Mouse (Mus musculus): ENCODE results near the gene Hoxb7. TPM values are rescaled to one million over a fixed set of nuclear protein-coding genes. Genes with fewer than 3 reads are reported as not detected.

The Hoxb7 gene
- total RNA-seq, 2 experiments from 2014 or later: not detected

DNA sequence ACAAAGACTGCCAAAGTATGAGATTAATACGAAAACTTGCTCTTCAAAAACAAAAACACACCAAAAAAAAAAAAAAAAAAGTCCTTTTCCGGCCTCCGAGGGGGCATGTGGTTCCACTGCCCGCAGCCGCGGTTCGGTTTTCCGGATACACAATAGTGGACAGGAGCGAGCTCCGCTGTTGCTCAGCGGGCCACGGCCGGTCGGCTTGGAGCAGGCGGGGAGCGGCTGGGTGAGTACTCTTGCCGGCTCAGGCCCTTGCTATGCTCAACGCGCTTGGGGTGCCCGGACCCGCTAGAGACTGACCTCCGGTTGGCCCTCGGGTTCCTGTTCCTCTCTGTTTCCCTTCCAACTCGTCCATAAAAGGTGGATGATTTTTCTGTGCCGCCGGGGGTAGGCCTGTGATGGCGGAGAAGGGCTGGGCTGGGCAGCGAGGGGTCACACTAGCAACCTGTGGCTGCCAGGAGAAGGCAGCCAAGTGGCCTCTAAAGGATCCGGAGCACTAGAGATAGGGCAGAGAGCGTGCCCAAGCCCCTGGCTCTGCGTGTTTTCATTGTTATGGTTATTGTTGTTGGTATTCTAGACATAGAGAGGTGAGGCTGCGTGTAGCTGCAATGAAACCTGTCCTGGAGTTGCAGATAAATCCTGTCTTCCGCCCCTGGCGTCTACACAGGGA lies 28.4 kb downstream of the Hoxb7 start:
- DNase-seq (ENCODE audit: low spot score in 2 of 2): no peak

DNA sequence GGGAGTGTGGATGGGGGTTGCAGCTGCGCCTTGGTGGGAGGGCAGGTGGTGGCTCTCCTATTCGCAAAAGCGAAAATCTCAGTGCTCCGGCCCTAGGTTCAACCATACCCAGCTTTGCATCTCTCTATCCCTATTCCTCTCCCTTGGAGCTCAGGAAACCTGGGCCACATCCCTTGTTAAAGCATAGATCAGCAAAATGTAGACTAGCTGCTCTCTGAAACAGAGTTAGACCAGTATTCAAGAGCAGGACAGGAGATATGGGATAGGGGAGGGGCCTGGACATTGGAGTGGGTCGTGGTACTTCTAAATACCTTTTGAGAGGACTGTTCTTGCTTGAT lies 28.9 kb downstream of the Hoxb7 start:
- no peak for DNase-seq (ENCODE audit: low spot score in 2 of 2)

DNA sequence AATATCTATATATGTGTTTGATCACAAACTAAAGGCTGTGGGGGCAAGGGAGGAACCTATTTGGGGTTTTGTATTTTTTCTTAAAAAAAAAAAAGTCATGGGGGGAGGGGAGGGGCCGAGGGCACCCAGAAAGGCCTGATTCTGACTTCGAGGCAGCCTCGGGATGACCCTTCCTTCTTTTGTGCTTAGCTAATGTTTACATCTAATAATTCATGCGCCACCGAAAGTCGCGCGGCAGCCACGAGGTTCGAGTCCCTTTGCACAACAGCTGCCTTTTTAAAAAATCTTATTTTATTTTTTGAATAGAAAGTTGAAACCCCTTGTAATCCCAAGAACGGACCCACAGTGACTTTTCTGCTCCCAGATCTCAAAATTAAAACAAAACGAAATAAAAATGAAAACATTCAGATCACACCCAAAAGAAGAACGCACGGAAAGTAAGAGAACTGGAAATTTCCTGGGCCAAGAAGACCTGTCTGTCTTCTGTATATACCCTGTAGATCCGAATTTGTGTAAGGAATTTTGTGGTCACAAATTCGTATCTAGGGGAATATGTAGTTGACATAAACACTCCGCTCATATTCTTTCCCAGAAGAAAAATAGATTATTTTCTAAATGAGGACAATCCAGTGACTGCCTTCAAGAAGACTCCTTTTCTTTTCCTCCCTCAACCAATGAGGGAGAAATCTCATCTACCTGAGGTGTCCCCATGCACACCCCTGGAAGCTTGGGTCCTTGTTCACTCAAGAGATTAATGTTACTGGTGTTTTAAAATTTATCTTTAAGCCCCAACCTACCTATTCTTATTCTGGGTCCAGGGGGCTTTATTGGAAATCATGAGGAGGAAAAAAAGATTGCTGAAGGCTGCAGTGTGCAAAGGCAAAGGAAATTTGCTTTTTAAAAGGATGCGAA lies 30.5 kb downstream of the Hoxb7 start:
- DNase-seq (ENCODE audit: low spot score in 2 of 2): no peak

DNA sequence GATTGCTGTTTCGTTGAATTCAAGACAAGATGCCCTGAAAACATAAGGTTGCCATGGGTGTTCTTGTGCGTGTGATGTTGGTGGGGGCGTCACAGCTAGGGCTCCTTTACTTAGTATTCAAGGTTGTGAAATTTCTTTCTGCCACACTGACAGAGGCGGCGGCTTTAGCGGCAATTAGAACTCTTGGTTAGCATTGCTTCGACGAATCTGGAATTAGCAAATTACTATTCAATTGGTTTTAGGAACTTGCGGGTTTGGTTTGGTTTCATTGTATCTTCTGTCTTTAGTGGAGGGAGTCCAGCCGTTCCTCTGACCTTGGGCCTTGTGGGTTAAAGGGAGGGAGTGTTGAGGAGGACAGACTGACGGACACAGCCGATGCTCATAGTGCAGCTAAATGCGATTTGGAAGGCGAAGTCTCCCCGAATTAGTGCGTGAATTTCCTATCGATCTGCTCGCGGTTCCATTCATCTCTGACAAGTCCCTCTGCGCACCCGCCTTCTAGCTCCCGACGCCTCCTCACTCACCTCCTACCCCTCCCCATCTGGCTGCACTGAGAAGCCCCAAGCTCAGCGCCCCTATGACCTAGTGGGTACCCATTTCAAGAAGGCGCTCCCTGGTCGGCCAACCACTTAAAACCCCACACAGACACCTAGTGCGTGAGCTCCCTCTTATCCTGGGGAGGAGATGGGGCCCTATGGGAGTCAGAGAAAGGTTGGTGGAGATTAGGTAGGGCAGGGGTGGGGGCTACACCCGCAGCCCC lies 31.4 kb downstream of the Hoxb7 start, which contains the start of gene Hoxb4:
TSS of gene Hoxb4 (plus strand) at position 660 of the 760 bp plus-strand sequence.
- no peak for DNase-seq (ENCODE audit: low spot score in 2 of 2)

DNA sequence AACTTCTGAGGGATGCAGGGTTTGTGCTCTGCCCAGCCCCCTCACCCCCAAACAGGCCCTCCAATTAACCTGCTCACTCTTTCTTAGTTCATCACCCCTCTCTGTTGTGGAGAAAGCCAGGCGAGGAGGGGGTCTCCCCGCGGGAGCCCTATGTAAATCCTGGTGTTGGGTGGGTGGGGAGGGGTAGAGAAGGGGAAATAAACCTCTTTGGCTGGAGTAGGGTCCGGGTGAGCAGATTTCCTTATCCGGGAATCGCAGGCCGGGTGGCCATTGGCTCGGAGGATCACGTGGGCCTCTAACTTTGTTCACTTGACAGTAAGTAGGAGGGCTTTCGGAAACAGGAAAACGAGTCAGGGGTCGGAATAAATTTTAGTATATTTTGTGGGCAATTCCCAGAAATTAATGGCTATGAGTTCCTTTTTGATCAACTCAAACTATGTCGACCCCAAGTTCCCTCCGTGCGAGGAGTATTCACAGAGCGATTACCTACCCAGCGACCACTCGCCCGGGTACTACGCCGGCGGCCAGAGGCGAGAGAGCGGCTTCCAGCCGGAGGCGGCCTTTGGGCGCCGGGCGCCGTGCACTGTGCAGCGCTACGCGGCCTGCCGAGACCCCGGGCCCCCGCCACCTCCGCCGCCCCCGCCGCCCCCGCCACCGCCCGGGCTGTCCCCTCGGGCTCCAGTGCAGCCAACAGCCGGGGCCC lies 32.1 kb downstream of the Hoxb7 start:
- no peak for DNase-seq (ENCODE audit: low spot score in 2 of 2)

DNA sequence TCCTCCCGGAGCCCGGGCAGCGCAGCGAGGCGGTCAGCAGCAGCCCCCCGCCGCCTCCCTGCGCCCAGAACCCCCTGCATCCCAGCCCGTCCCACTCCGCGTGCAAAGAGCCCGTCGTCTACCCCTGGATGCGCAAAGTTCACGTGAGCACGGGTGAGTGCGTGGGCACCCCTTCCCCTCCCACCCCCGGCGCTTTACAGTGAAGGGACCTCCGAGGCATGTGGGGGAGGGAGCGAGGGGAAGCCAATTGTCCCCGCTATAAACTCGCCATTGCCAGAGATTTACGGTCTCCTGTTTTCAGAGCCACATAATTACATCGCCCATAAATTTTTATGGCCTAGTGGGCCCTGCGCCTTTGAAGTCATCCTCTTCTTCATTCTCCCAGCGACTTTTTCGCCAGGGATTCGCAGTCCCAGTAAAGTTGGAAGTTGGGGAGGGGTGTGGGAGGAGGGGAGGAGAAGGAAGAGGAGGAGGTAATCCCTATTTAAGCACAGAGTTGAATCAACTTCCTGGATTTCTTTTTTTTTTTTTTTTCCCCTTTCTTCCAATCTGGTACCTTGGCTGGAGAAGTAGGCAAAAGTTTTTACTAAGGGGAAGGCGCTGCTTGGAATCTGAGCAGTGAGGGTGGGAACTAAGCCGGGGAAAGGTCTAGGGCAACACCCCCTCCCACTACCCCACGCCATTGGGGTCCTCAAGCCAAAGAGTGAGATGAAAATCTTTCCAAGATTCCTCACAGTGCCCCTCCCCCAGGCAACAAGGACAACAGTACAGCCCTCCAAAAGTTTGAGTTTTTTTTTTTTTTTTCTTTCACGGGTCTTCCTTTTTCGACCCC lies 32.9 kb downstream of the Hoxb7 start:
- DNase-seq (ENCODE audit: low spot score in 2 of 2): no peak

DNA sequence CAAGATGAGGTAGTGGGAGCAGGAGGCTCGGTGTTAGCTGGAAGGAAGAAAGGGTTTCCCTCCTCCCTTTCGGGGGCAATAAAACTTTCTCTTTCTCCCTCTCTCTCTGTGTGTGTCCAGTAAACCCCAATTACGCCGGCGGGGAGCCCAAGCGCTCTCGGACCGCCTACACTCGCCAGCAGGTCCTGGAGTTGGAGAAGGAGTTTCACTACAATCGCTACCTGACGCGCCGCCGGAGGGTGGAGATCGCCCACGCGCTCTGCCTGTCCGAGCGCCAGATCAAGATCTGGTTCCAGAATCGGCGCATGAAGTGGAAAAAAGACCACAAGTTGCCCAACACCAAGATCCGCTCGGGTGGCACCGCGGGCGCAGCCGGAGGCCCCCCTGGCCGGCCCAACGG lies 33.5 kb downstream of the Hoxb7 start:
- DNase-seq (ENCODE audit: low spot score in 2 of 2): no peak

DNA sequence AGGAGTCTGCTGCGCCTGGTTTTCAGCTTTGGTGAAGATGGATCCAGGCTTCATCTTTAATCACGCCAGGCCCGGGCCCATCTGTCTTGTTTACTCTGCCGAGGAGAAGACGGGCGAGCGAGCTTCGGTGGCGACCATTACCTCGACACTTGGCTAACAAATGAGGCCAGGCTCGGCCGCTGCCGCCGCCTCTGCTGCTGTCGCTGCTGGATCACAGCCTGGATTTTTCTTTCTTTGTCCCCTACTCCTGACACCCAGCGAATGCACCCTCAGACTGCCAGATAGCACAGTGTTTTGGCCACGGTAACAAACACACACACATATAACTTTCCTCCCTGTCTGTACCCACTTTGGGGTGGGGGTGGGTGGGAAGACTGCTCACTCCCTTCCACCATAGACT lies 34.3 kb downstream of the Hoxb7 start:
- DNase-seq (ENCODE audit: low spot score in 2 of 2): no peak

DNA sequence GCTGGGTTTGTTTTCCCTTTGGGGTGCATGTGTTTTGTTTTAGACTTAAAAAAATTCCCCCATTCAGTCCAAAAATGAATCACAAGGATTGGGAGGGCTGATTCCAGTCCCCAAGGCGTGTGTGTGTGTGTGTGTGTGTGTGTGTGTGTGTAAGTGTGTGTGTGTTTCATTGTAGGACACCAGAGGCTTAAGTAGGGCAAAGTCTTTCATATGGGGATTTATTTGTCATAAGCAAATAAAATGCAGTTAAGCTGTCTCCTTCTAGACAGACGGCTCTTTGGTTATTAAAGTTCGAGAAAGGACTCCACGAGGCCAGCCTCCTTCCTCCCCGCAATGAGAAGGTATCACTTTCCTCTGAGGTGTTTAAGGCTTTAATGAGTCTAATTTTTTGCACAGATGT lies 35.4 kb downstream of the Hoxb7 start:
- DNase-seq (ENCODE audit: low spot score in 2 of 2): no peak

DNA sequence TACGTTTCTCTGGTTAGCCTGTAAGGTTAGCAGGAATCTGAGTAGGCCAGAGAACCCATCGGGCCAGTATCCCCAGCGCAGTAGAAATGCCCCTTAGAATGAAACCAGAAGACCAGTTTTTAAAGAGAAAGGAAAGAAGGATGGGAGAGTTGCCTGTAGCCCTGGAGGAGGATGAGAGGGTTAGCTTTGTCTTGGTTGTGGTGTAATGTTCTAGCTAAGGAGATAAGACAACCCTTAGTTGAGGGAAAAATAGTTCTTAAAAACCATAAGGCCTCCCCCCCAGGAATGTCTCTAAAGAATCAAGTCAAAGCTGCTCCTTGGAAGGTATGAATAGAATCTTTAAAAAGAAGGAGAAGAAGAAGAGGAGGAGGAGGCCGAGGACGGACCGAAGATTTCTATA lies 36.3 kb downstream of the Hoxb7 start:
- DNase-seq (ENCODE audit: low spot score in 2 of 2): no peak

DNA sequence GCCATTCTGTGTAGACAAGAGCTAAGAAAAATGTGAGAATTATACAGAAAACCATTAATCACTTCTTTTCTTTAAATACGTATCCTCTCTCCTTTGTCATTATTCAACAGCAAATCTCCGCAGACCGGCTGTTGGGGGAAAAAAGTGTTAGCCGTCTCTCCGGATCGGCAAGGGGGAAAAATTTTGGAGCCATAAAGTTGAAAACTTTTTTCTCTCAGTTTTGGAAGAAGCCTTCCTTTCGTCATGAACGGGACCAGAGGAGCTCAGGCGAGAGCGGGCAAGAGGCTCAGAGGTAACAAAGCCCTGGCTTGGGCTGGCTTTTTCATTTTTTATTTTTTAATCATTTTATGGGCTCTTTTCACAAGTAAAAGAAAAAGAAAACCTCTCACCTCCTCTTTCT lies 36.7 kb downstream of the Hoxb7 start, which contains the start of gene Hoxb3:
TSS of gene Hoxb3 (plus strand) at position 173 of the 400 bp plus-strand sequence.
- DNase-seq (ENCODE audit: low spot score in 2 of 2): no peak

DNA sequence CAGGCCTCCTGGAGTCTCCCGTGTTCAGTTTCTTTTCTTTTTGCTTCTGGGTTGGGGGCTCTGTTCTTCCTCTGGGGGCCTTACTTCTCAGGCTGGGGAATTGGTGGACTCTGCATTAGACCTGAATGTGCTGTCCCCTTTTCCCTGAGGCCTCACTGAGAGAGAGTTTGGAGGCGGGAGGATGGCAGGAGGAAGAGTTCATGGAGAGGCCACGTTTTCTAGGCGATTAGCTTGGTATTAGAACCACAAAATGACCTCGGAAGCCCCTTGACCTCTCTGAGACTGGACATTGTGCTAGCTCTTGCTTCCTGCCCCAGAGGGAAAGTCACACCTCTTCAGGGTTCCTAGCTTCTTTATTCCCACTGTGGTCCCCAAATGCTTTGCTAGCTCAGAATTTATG lies 37.7 kb downstream of the Hoxb7 start:
- DNase-seq (ENCODE audit: low spot score in 2 of 2): no peak

DNA sequence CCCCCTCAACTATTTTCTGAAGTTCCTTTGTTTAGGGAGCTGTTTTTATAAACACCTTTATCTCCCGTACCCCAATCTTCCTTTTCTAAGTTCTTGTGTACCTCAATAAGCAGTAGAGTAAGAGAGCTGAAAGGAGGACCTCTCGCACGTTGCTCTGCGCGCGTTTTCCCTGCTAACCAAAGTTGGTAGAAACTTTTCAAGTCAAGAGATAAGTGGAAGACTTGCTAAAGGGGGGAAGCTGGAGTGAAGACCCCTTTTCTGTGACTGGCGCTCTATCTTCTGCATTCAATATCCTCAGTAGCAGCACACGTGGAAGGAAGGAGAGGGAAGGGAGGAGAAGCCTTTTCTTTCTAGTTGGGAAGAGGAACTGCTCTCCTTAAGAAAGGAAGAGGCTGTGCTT lies 38.5 kb downstream of the Hoxb7 start:
- DNase-seq (ENCODE audit: low spot score in 2 of 2): no peak

DNA sequence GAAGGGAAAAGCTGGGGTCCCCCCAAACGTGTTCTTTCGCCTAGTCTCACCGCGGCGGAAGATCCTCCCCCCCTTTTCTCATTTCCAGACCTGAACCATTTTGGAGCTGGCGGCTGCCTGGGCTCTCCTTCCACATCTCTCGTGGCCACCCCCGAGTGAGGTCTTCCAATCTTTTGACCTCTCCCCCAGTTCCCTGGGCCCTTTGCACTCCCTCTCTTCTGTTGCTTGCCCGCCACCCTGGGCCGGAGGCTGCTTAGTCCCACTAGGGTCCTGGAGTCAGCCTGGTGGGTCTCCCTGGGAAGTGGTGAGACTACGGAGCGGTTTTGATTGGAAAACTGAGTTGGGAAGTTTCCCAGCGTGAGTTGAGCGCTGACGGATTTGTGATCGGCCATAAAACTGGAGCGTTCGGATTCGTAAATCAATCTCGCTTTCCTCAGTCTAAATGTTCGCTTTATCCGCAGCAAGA lies 39.4 kb downstream of the Hoxb7 start:
- no peak for DNase-seq (ENCODE audit: low spot score in 2 of 2)

DNA sequence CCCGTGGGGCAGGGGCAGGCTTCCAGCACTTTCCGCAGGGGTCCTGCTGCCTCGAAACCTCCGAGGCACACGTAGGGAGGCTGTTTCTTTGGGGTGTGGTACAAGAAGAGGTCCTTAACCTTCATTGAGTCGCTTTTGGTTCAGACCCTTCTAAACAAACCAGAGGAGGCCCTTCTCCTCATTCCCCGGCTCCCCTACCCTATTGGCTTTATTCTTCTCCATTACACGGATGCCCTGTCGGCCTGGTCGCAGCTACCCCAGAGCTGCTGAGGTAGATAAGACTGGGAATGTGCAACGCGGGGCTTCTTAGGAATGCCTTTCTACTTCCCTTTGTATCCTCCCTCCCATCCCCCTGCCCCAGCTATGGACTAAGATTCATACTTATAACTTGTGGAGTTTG lies 40.3 kb downstream of the Hoxb7 start:
- DNase-seq (ENCODE audit: low spot score in 2 of 2): no peak

DNA sequence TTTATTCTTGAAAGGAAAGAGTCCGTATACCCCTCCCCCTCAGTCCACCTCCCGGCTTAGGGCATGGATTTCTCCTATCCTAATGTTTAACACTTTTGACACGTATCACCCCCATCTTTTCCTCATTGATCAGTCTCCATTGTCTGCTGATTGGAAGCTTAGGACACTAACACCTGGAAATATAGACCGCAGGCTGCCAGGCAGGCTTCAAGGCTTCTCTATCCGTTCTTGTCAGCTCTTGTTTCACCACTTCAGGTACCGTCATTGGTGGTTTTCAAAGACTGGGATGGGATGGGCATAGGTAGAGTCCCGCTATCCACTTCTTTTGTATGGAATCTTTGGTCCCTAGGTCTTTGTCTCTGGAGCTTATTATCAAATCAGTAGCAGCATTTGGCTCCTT lies 40.7 kb downstream of the Hoxb7 start:
- no peak for DNase-seq (ENCODE audit: low spot score in 2 of 2)

DNA sequence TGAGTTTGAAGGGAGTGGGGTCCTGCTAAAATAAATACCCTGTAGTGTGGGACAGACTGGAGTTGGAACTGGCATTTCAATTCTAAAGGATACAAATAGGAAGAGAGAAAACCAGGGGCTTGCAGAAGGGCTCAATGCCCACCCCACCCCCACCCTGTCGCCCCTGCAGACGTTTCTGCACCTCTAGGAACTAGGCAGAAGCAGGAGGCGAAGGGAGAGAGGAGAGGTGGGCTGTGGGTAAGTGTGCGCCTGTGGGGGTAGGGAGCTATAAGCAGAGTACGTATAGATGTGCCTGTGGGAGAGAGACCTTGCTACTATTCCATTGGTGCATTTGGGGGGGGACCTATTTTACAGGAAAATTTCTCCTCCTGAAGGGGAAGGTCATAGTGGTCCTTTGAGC lies 41.3 kb downstream of the Hoxb7 start:
- DNase-seq (ENCODE audit: low spot score in 2 of 2): no peak

DNA sequence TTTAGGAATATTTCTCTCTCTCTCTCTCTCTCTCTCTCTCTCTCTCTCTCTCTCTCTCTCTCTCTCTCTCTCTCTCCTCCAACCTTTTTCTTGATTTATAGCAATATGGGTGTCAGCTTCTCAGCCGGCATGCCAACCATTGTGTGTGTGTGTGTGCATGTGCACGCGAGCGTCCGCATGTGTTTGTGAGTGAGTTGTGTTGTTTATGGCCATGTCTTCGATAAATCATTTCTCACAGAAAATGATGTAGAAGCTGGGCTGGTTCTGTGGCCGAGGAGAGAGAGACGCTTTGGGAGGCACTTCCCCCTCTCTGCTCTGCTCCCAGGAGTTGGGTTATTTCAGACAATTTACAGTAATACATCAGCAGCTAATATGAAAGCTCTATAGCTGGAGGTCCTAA lies 42.2 kb downstream of the Hoxb7 start:
- DNase-seq (ENCODE audit: low spot score in 2 of 2): no peak

DNA sequence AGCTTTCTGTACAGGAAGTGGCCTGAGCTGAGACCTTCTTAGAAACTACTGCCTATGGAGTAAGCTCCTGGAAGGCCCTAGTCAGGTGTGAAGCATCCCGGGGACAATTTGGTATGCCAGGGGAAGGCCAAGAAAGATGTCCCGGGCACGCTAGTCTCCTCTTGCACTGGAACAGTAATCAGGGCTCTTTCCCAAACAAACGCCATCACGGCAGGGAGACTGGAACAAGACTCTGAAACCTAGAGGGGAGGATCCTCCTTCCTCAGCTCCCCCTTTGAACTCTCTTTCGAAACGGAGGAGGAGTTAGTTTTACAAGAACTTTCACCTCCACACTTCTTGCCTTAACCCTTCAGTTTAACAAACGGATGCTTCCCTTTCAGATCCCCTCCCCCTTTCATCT lies 45.7 kb downstream of the Hoxb7 start:
- DNase-seq (ENCODE audit: low spot score in 2 of 2): no peak

DNA sequence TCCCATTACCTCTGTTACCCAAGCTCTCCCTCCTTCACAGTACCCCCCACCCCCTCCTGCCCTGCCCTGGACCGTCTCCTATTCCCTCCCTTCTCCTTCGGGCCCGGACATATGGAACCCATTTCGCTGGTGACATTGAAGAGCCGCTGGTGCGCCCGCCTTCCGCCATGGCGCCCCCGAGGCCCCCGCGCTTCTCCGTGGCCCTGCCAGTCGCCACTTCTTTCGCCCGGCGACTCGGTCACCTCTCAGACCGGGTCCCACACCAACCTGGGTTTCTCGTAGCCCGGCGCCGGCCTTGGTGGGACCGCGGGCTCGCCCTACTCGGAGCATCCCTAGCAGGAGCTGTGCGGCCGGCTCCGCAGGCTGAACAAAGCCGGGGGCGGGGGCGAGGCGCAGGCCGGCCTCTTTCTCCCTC lies 46.2 kb downstream of the Hoxb7 start:
- DNase-seq (ENCODE audit: low spot score in 2 of 2): no peak
